Mouse (Mus musculus): ENCODE measurements around the gene Atg13.

- TF ChIP-seq CTCF (IDR thresholded peaks at IDR 0.05; ENCODE audit: low read depth) (peak; percentile 36), EP300 (IDR thresholded peaks at IDR 0.05; ENCODE audit: low read depth) (no peak)
Observed at GRCm38 (mm10) chr2:91729971-91730821, 19.8 kb upstream of the Atg13 start, which contains the start of gene Ambra1.
